Mouse (Mus musculus): Measurements from ENCODE around the gene Actl9.

Actl9 gene

DNA sequence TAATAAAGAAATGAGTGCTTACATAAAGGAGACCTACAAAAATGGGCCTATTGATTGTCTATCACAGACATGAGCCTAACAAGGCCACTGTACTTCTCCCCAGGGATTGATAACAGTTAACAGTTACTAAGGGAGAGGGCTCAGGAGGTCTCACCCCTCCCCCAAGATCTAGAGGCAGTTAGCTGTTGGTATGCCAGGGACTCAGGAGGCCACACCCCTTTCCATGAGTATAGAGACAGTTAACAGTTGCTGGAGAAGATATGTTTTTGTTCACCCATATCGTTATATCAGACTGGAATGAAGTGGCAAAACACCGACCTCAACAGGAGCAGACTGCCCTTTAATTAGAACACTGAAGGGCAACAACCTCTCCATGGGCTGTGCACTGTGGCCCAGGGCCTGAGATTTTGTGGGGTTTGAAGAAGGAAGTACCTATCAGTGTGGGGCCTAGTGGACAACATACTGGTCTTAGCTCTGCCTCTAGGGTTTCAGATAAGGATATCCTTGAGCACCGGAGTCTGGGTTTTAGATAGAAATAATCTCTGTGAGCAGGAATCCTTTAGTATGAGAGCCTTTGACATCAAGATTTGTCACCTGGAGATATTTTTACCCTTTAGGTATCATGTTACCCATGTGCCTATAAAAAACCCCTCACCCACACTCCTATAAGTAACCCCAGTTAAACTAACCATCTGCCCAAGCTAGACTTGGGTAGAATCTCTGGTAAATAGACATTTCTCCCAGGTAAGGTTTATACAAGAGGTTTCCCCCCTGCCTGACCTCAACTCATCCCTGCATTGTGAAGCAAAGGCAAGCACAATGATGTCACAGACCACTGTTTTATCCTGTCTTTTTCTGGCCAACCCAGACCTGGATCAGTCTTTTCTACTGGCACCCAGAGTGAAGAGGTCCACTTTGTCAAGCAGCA is at the start of gene Actl9:
TSS of gene Actl9 (plus strand) at position 878 of the 928 bp plus-strand sequence.
- DNase-seq (ENCODE audit: low spot score), result no peak

DNA sequence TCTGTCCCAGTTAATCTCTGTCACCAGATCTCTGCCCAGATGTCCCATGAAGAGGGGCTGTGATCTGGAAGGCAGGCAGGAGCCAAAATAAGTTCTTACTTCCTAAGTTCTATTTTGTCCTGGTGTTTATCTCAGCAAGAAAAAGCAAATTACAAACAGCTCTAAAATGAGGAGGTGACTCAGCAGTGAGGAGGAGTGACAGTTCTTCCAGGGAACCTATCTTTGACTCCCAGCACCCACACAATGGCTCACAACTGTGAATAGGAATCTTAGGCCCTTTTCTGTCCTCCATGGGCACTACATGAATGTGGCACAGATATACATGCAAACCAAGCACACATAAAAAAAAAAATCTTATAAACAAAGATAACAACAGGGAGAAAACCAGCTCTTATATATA is 47.0 kb upstream of the Actl9 start:
- DNase-seq (ENCODE audit: low spot score), result no peak

DNA sequence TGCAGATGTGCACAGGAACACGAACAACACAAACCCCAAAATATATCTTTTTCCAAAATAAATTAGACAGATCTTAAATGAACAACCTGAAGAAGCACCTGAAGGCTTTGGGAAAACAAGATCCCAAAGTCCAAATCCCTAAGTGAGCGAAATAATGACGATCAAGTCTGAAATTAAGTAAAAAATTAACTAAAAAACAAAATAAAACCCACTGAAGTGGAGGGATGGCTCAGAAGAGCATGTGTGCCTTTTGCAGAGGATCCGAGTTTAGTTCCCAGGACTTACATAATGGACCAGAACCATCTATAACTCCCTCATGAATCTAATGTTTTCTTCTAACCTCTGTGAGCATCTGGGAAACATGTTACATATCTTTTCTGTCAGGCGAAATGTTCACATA is 40.4 kb upstream of the Actl9 start:
- DNase-seq (ENCODE audit: low spot score), result no peak

DNA sequence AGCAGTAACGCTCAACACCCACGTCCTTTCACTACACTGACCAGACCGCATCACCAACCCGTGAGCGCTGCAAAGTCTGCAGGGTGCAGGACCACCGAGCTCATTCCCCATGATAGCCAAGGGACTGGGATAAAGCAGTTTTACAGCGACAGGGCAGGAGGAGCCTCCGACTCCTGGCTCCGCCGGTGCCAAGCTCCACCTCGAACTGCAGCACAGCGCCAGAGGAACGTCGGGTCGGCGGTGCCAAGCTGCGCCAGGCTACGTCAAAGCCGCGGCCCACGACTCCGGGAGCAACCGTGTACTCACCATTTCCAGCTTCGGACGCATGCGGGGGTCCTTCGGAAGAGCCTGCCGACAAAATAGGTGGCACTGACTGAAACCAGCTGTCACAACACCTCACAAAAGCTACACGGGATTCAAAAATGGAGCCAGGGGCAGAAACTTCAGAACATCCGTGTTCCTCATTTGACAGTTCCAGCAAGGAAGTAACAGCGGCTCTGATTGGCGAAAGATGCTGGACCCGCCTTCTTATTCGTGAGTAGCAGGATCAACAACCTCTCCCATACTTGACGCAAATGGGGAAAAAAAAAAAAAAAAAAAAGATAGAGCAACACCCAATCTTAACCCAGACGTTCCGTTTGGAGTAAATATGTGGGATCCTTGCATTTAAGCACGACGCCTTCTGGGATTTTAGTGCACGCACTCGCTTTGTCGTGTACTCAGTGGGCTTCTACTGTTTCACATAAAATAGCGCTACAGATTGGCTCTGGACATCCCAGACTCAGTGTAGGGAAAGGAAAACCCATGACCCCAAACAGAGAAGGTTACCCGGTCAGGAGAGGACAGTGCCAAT is 38.3 kb upstream of the Actl9 start, which contains the start of gene Zfp101:
TSS of gene Zfp101 (minus strand) at position 460 of the 853 bp plus-strand sequence.
- peak; percentile 46 for DNase-seq (ENCODE audit: low spot score)

DNA sequence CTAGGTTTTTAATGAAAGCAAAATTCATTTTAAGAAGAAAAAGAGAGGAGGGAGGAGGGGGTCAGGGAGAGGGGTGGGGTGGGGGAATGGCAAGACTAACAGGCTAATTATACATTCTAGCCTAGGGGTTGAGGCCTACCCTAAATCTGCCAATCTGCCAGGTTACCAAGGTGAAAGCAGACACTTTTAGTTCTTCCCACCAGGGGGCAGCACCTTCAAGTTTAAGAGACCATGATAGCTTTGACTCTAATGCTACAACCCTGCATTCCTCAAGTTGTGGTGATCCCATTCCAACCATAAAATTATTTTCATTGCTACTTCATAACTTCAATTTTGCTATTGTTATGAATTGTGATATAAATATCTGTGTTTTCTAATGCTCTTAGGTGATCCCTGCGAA is 6.5 kb downstream of the Actl9 start:
- peak; percentile 19 for DNase-seq (ENCODE audit: low spot score)

DNA sequence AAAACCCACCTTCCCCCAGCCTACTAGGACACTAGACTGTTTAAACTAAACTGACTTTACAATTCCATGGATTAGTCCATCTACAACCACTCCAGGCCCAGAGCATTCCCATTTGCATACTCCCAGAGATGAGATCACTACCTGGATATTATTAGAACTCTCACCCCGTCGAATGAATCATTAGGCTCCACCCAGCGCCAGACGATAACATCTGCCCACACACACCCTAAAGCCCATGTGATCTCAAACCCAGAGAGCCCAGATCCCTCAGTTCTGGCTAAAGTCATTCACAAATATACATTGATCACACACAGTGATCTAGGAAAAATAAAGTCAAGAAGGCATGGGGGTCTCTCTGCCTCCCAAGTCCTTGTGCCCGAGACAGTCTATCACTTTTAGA is 7.2 kb downstream of the Actl9 start:
- no peak for DNase-seq (ENCODE audit: low spot score)

DNA sequence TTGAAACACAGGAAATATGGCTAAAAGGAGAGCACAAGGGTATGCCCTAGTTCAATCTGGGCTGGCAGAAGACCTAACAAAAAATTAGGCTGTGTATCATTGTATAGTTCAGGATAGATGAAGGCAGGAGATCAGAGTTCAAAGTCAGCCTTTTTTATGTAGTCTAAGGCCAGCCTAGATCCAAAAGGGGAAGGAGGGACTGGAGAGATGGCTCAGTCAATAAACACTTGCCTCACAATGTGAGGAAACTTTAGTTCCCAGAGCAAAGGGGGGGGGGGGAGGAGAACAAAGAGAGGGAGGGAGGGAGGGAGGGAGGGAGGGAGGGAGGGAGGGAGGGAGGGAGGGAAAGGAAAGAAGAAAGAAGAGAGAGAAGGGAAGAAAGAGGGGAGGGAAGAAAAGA is 8.5 kb downstream of the Actl9 start:
- no peak for DNase-seq (ENCODE audit: low spot score)

DNA sequence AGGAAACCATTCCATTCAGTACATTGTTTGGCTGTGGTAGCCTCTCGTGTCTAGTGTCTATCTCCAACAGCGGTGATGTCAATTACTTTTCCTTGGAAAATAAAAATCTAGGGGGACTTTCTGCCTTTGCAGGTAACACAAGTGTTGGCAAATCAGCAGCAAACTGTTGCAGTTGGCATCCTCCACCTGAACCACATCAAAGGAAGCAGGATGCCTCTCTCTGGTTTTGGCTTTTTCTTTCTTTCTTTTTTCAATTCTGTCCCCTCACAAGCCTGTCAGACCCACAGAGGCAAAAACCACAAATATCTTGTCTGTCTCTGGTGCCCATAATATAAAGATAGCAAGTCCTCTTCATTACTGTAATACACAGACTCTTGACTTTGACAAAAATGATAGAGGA is 23.9 kb downstream of the Actl9 start:
- no peak for DNase-seq (ENCODE audit: low spot score)

DNA sequence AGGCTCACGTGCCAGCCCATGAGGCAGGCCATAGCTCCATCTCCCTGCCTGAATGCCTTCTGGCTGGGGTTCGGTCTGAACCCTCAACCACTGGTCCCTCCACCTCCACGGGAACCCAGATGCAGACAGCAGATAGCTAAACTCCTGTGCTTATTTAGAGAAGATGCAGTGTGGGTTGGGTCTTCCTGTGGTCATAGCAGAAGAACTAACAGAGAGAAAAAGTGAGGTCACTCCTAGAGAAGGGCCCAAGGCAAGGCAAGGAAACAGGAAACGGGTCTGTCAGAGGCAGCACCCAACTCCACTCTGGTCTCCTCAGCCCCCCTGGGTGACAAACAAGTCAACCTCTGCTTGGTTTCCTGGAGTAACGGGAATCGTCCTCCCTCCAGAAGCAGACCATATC is 38.5 kb downstream of the Actl9 start:
- no peak for DNase-seq (ENCODE audit: low spot score)
